Mouse (Mus musculus): ENCODE data around the gene Olfr318.

DNA sequence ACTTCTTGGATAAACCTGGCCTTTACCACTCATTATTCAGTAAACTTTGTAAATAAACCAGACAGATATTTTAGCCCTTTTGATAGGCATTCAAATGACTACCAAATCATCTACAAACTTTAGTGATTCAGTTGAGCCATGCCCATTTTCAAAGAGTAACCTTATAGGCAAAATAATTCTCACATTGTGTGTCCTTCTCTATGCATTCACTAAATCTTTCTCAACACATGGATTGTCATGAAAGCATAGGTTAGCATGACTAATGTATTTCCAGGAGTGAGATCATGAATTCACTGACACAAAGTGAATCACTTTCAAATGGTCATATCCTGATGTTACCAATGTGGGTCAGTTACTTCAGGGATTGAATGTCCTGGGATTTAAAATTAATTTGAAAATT lies 49.1 kb upstream of the Olfr318 start, which contains the start of gene Olfr315:
- no peak for TF ChIP-seq POLR2A (IDR thresholded peaks at IDR 0.05; ENCODE audit: low read depth, low read length)
- TF ChIP-seq CTCF (IDR thresholded peaks at IDR 0.05; ENCODE audit: borderline replicate concordance, insufficient read depth, low read length), result no peak

Data from embryonic fibroblast, embryonic 13.5 days (primary cell).